Mouse (Mus musculus) heart, adult 2 months (tissue): ENCODE results near the gene Gm6904.

Experiments
- CTCF ChIP-seq: fragments of 200-600 bp; IDR thresholded peaks from 2 replicates; pipeline ENCODE4 v1.8.1; 2022; ENCODE audit warnings: antibody characterized with exemption, mild to moderate bottlenecking, moderate library complexity
- EP300 ChIP-seq: fragments of 200-500 bp; IDR thresholded peaks from 2 replicates; pipeline ENCODE4 v1.6.1; 2011; ENCODE audit warnings: low read depth, low read length, control low read depth; ENCODE audit not compliant: insufficient read depth
- POLR2A ChIP-seq: fragments of 200-500 bp; IDR thresholded peaks from 2 replicates; pipeline ENCODE4 v1.6.1; 2011; ENCODE audit warnings: mild to moderate bottlenecking, low read depth, low read length, control low read depth; ENCODE audit not compliant: insufficient read depth

DNA sequence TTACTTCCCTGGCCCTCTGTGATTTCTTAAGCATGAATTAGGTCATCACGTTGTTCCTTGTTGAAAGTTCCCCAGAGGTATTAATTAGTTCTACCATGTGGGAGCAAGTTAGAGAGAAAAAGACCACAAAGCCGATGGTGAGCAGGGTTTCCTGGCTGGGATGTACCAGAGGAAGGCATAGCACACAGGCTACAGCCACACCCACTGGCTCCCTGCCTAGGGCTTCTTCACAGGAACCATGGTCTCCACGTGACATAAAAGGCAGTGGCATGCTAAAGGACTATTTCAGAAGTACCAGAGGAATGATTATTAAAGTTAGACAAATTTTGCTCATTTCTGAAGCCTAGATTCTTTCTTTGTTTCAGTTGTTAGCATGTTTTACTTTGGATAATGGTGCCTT, 40.8 kb downstream of the Gm6904 start:
- TF ChIP-seq POLR2A, result no peak
- no peak for TF ChIP-seq CTCF
- TF ChIP-seq EP300, result no peak
